Mouse (Mus musculus): Measurements from ENCODE around the gene Rbx1. TPM values are rescaled to one million over a fixed set of nuclear protein-coding genes. Genes with fewer than 3 reads are reported as not detected.

Gene Rbx1
- polyA plus RNA-seq, 1 experiment from 2014 or later: 465 TPM

- ATAC-seq (no peak), DNase-seq (ENCODE audit: low spot score) (no peak)
- no peaks in the 10 kb centered on the region; the same call in 1 of the 2 replicates for H3K9me3 ChIP-seq (ENCODE audit: low read length)
- peak overlapping the region; percentile 72 for H3K9ac ChIP-seq (replicated peaks; ENCODE audit: low read depth)
- H3K4me1 ChIP-seq (ENCODE audit: insufficient read depth, low read depth, low read length): no peaks in the 10 kb centered on the region
- 67% methylated on average over 12 of the region's 12 CpGs for WGBS
- peak overlapping the region; percentile 93 for H3K27ac ChIP-seq (ENCODE audit: low read length)
- H3K27me3 ChIP-seq (replicated peaks; ENCODE audit: insufficient read depth, low read length): no peaks in the 10 kb centered on the region
- peak overlapping the region; percentile 67 for H3K4me2 ChIP-seq (replicated peaks; ENCODE audit: low read depth, low read length)
- peaks cover 6% of the 10 kb centered on the region; the same call in 1 of the 2 replicates for H3K36me3 ChIP-seq (ENCODE audit: insufficient read depth, low read length)
- H3K4me3 ChIP-seq (ENCODE audit: low read depth, low read length): peak overlapping the region; percentile 66
- TF ChIP-seq EP300 (IDR thresholded peaks at IDR 0.05) (no peak), CTCF (IDR thresholded peaks at IDR 0.05) (no peak)
Observed at GRCm38 (mm10) chr15:81465016-81465660, 958 bp upstream of the Rbx1 start.

GRCm38 (mm10) chr15:81466738-81467113, 630 bp downstream of the Rbx1 start:
- ATAC-seq: peak; percentile 25
- WGBS: 2% methylated on average over 15 of the region's 15 CpGs
- peak overlapping the region; percentile 72 for H3K4me2 ChIP-seq (replicated peaks; ENCODE audit: low read depth, low read length)

GRCm38 (mm10) chr15:81470735-81471134, 4.6 kb downstream of the Rbx1 start:
- Histone ChIP-seq H3K36me3 (ENCODE audit: insufficient read depth, low read length) (peaks cover 33% of the 10 kb centered on the region; the same call in 1 of the 2 replicates), H3K27ac (ENCODE audit: low read length) (no peak overlapping the region), H3K4me3 (ENCODE audit: low read depth, low read length) (no peak overlapping the region), H3K9ac (replicated peaks; ENCODE audit: low read depth) (no peak overlapping the region), H3K4me1 (ENCODE audit: insufficient read depth, low read depth, low read length) (no peaks in the 10 kb centered on the region), H3K9me3 (ENCODE audit: low read length) (no peaks in the 10 kb centered on the region), H3K27me3 (replicated peaks; ENCODE audit: insufficient read depth, low read length) (no peaks in the 10 kb centered on the region), H3K4me2 (replicated peaks; ENCODE audit: low read depth, low read length) (no peak overlapping the region)
- TF ChIP-seq EP300 (IDR thresholded peaks at IDR 0.05) (no peak), CTCF (IDR thresholded peaks at IDR 0.05) (no peak)
- WGBS: 67% methylated on average over 8 of the region's 8 CpGs
- ATAC-seq (no peak), DNase-seq (ENCODE audit: low spot score) (no peak)

More at GRCm38 (mm10) chr15:81466738-81467113, 630 bp downstream of the Rbx1 start:
- peaks cover 14% of the 10 kb centered on the region; the same call in 1 of the 2 replicates for H3K36me3 ChIP-seq (ENCODE audit: insufficient read depth, low read length)
- H3K9ac ChIP-seq (replicated peaks; ENCODE audit: low read depth): peak overlapping the region; percentile 52
- H3K27ac ChIP-seq (ENCODE audit: low read length): peak overlapping the region; percentile 93
- no peaks in the 10 kb centered on the region; the same call in 1 of the 2 replicates for H3K9me3 ChIP-seq (ENCODE audit: low read length)
- TF ChIP-seq EP300 (IDR thresholded peaks at IDR 0.05) (no peak), CTCF (IDR thresholded peaks at IDR 0.05) (no peak)
- H3K4me3 ChIP-seq (ENCODE audit: low read depth, low read length): peak overlapping the region; percentile 66
- DNase-seq (ENCODE audit: low spot score): no peak
- H3K4me1 ChIP-seq (ENCODE audit: insufficient read depth, low read depth, low read length): no peaks in the 10 kb centered on the region
- no peaks in the 10 kb centered on the region for H3K27me3 ChIP-seq (replicated peaks; ENCODE audit: insufficient read depth, low read length)

GRCm38 (mm10) chr15:81472256-81472655, 6.2 kb downstream of the Rbx1 start:
- Histone ChIP-seq H3K27ac (ENCODE audit: low read length) (no peak overlapping the region), H3K36me3 (ENCODE audit: insufficient read depth, low read length) (peaks cover 33% of the 10 kb centered on the region; the same call in 1 of the 2 replicates), H3K27me3 (replicated peaks; ENCODE audit: insufficient read depth, low read length) (no peaks in the 10 kb centered on the region), H3K4me3 (ENCODE audit: low read depth, low read length) (no peak overlapping the region), H3K9ac (replicated peaks; ENCODE audit: low read depth) (no peak overlapping the region), H3K4me2 (replicated peaks; ENCODE audit: low read depth, low read length) (no peak overlapping the region), H3K9me3 (ENCODE audit: low read length) (no peaks in the 10 kb centered on the region), H3K4me1 (ENCODE audit: insufficient read depth, low read depth, low read length) (no peaks in the 10 kb centered on the region)
- TF ChIP-seq EP300 (IDR thresholded peaks at IDR 0.05) (no peak), CTCF (IDR thresholded peaks at IDR 0.05) (no peak)
- ATAC-seq (no peak), DNase-seq (ENCODE audit: low spot score) (no peak)
- 90% methylated on average over 5 of the region's 5 CpGs for WGBS

GRCm38 (mm10) chr15:81475654-81476053, 9.6 kb downstream of the Rbx1 start:
- Histone ChIP-seq H3K27me3 (replicated peaks; ENCODE audit: insufficient read depth, low read length) (no peaks in the 10 kb centered on the region), H3K9me3 (ENCODE audit: low read length) (no peaks in the 10 kb centered on the region), H3K4me2 (replicated peaks; ENCODE audit: low read depth, low read length) (no peak overlapping the region), H3K4me3 (ENCODE audit: low read depth, low read length) (no peak overlapping the region), H3K27ac (ENCODE audit: low read length) (no peak overlapping the region), H3K36me3 (ENCODE audit: insufficient read depth, low read length) (peaks cover 28% of the 10 kb centered on the region; the same call in 1 of the 2 replicates), H3K9ac (replicated peaks; ENCODE audit: low read depth) (no peak overlapping the region), H3K4me1 (ENCODE audit: insufficient read depth, low read depth, low read length) (no peaks in the 10 kb centered on the region)
- 36% methylated on average over 3 of the region's 3 CpGs for WGBS
- ATAC-seq (no peak), DNase-seq (ENCODE audit: low spot score) (peak; percentile 56)
- peak; percentile 59 for TF ChIP-seq CTCF (IDR thresholded peaks at IDR 0.05)
- no peak for TF ChIP-seq EP300 (IDR thresholded peaks at IDR 0.05)

- H3K4me3 ChIP-seq (ENCODE audit: low read depth, low read length): no peak overlapping the region
- peaks cover 20% of the 10 kb centered on the region; the same call in 1 of the 2 replicates for H3K36me3 ChIP-seq (ENCODE audit: insufficient read depth, low read length)
- ATAC-seq (no peak; the same call in 1 of the 2 replicates), DNase-seq (ENCODE audit: low spot score) (no peak)
- 5% methylated on average over 2 of the region's 2 CpGs for WGBS
- no peak overlapping the region for H3K27ac ChIP-seq (ENCODE audit: low read length)
- H3K9me3 ChIP-seq (ENCODE audit: low read length): no peaks in the 10 kb centered on the region
- H3K27me3 ChIP-seq (replicated peaks; ENCODE audit: insufficient read depth, low read length): no peaks in the 10 kb centered on the region
- TF ChIP-seq CTCF (IDR thresholded peaks at IDR 0.05) (no peak), EP300 (IDR thresholded peaks at IDR 0.05) (no peak)
- no peak overlapping the region for H3K4me2 ChIP-seq (replicated peaks; ENCODE audit: low read depth, low read length)
- H3K4me1 ChIP-seq (ENCODE audit: insufficient read depth, low read depth, low read length): 0 out of 2 replicates have a peak, but pooled peaks cover 3% of the 10 kb centered on the region
- no peak overlapping the region for H3K9ac ChIP-seq (replicated peaks; ENCODE audit: low read depth)
Observed at GRCm38 (mm10) chr15:81476597-81476996, 10.5 kb downstream of the Rbx1 start.
